Mouse (Mus musculus): ENCODE measurements around the gene Pcca. TPM values are rescaled to one million over a fixed set of nuclear protein-coding genes. Genes with fewer than 3 reads are reported as not detected.
"Not testable (repeated sequence)": the region's sequence is repeated elsewhere in the genome, so short reads cannot be mapped to it uniquely, and the experiment has no call there.

The Pcca gene
- total RNA-seq, 4 experiments from 2014 or later, result 35.3 to 45.7 (median 40.5) TPM

- not testable (repeated sequence) for DNase-seq (ENCODE audit: low spot score in 2 of 2)
Observed at GRCm38 (mm10) chr14:122560893-122561452, 26.8 kb downstream of the Pcca start.

- DNase-seq (ENCODE audit: low spot score in 2 of 2), result no peak
Observed at GRCm38 (mm10) chr14:122570862-122571261, 36.7 kb downstream of the Pcca start.

GRCm38 (mm10) chr14:122574064-122574751, 40.1 kb downstream of the Pcca start:
- DNase-seq (ENCODE audit: low spot score in 2 of 2), result no peak

- DNase-seq (ENCODE audit: low spot score in 2 of 2), result no peak
Observed at GRCm38 (mm10) chr14:122577816-122578215, 43.7 kb downstream of the Pcca start.

GRCm38 (mm10) chr14:122582057-122582456, 47.9 kb downstream of the Pcca start:
- no peak for DNase-seq (ENCODE audit: low spot score in 2 of 2)

- DNase-seq (ENCODE audit: low spot score in 2 of 2), result no peak
Observed at GRCm38 (mm10) chr14:122582491-122583077, 48.5 kb downstream of the Pcca start.

- not testable (repeated sequence) for DNase-seq (ENCODE audit: low spot score in 2 of 2)
Observed at GRCm38 (mm10) chr14:122584087-122584486, 50.0 kb downstream of the Pcca start.

- DNase-seq (ENCODE audit: low spot score in 2 of 2), result no peak
Observed at GRCm38 (mm10) chr14:122586942-122587341, 52.8 kb downstream of the Pcca start.

GRCm38 (mm10) chr14:122597534-122597933, 63.4 kb downstream of the Pcca start:
- no peak for DNase-seq (ENCODE audit: low spot score in 2 of 2)

GRCm38 (mm10) chr14:122598802-122599201, 64.7 kb downstream of the Pcca start:
- no peak for DNase-seq (ENCODE audit: low spot score in 2 of 2)

GRCm38 (mm10) chr14:122599839-122600238, 65.7 kb downstream of the Pcca start:
- DNase-seq (ENCODE audit: low spot score in 2 of 2), result no peak

GRCm38 (mm10) chr14:122602701-122603100, 68.6 kb downstream of the Pcca start:
- no peak for DNase-seq (ENCODE audit: low spot score in 2 of 2)

- no peak for DNase-seq (ENCODE audit: low spot score in 2 of 2)
Observed at GRCm38 (mm10) chr14:122606499-122606898, 72.4 kb downstream of the Pcca start.

GRCm38 (mm10) chr14:122607456-122607855, 73.3 kb downstream of the Pcca start:
- DNase-seq (ENCODE audit: low spot score in 2 of 2), result no peak

GRCm38 (mm10) chr14:122608323-122608722, 74.2 kb downstream of the Pcca start:
- DNase-seq (ENCODE audit: low spot score in 2 of 2), result no peak

- no peak for DNase-seq (ENCODE audit: low spot score in 2 of 2)
Observed at GRCm38 (mm10) chr14:122611035-122611434, 76.9 kb downstream of the Pcca start.

GRCm38 (mm10) chr14:122612317-122612716, 78.2 kb downstream of the Pcca start:
- DNase-seq (ENCODE audit: low spot score in 2 of 2), result no peak

GRCm38 (mm10) chr14:122617656-122618055, 83.5 kb downstream of the Pcca start:
- DNase-seq (ENCODE audit: low spot score in 2 of 2), result no peak

- no peak for DNase-seq (ENCODE audit: low spot score in 2 of 2)
Observed at GRCm38 (mm10) chr14:122633416-122633815, 99.3 kb downstream of the Pcca start.

- DNase-seq (ENCODE audit: low spot score in 2 of 2), result no peak
Observed at GRCm38 (mm10) chr14:122636601-122637000, 102.5 kb downstream of the Pcca start.

GRCm38 (mm10) chr14:122637798-122638555, 103.9 kb downstream of the Pcca start:
- DNase-seq (ENCODE audit: low spot score in 2 of 2), result no peak

GRCm38 (mm10) chr14:122639168-122639720, 105.1 kb downstream of the Pcca start:
- no peak for DNase-seq (ENCODE audit: low spot score in 2 of 2)

All from left cerebral cortex, adult 8-10 months (tissue).